Mouse (Mus musculus) right cerebral cortex, postnatal 14 days (tissue): ENCODE data around the gene Setd2.

Experiments
- DNase-seq: peaks from one replicate; pipeline ENCODE4 v3.0.0; 2022

The Setd2 gene

DNA sequence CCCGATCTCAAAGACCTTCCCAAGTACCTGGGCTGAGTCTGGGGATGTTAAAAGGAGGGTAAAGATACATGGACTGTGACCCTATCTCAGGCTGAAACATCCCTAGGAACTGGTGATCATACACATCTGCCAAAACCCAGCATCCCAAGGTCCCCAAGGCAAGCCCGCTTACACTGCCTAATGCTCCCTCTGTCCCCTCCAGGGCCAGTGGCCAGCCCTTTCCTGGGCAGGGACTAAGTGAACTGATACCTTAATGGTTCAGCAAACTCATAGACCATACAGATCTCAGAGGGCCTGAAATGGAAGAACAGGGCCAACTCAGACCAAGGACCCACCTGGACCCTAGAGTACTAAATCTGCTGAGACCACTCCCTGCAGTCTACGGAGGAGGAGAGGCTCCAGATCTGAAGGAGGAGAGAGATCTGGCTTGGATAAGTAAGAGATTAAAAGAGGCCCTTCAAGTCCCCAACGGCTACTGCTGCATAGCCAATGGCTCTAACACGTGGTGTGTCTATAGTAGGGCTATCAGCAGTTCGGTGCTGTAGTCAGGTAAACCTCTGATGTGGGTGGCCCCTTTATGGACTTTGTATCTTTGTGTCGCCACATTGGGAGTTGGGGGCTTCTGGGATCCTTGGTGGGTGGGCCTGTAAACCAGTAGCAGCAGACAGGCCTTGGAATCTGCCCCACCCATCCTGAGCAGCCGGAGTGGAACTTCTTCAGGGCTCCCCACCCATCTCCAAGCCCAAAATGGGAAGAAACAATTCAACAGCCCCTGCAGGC, 91.2 kb downstream of the Setd2 start:
- no peak for DNase-seq

DNA sequence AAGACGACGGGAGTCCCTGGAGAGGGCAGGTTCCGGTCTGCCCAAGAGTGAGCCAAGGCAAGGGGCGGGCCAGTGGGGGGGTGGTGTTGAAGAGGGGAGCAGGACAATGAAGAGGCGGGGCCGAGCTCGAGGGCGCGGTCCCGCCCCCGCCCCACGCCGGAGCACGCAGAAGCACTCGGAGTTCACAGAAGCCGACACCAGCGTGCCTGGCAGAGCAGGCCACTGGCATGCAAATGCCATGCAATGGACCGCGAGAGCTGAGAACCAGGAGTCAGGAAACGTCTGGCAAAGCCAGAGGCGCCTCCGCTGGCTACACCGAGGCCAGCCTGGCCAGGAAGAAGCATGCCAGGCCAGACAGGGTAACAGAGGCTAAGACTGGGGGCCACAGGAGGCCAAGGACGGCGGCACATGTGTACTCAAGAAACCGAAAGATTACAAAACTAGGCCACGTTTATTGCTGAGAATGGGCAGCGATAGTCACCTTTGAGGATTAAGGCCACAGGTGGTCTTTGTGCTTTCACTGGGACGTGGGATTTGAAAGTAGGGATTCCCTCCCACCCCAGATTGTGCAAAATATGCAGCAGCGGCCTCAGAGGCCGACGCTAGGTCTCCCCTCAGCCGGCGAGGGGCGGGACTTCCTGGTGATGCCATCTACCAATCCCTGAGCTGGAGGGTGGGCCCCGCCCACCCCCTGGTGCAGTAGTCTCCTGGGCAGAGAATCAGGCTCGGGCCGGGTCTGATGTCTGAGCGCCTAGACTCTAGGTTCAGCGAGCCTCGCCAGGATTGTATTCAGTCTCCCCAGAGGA, 92.2 kb downstream of the Setd2 start, which contains the start of gene Nradd:
Gene Nradd (minus strand): TSS at position 92 of the 806 bp plus-strand sequence.
- peak; percentile 82 for DNase-seq

DNA sequence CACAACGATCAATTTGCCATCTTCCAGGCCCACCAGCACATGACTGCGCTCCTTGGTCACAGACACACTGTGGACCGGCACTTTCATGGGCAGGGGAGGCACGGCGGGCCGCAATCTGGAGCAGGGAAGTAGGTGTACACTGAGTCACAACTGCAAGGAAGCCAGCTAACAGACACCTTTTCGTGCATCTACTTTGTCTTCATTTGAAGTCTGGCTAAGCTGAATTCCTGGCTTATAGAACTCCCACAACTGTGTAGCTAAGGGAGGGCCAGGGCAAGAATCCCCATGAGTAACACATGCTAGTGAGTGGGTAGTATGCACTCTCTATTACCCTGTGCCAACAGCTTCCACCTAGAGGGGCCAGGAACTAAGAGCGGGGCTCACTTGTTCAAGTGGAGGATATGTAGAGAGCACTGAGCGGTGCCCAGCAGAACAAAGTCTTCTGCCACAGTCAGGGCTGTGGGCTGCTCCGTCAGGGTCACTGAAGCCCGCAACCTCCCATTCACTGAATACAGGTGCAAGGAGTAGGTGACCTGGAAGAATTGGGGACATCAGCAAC, 93.0 kb downstream of the Setd2 start:
- DNase-seq, result no peak

DNA sequence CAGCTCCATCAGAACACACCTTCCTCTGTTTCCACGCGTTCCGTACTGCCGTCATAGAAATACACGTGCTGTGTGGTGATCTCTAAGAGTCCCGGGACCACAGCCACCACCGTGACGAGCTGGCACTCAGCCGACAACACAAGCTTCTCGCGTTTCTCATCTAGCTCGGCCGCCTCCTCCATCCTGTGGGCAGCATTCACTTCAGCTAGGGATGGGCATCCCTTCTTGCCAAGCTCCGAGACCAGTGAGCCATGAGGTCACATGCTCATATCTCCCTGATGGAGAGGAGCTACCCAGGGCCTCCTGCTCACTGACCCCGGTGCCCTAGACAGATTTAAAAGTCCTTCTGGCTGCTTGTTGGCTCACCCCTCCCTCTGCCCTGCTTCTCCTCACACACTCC, 97.8 kb downstream of the Setd2 start:
- no peak for DNase-seq

DNA sequence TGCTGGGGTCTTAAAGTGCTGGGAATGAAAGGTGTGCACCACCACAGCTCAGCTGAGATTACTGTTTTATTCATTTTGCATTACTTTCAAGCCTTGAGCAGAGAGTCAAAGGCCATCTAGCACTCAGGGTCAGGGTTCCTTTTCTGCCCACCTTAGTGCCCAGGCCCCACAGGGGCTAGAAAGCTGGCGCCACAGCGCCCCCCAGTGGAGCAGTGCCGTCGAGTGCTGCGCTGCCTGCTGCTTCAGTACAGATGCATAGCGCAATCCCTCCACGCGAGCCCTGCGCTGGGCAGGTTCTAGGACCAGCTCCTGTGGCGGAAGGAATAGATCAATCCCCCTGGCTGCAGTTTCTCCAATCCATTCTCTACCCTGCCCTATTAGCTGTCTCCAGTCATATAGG, 98.8 kb downstream of the Setd2 start:
- peak; percentile 75 for DNase-seq

DNA sequence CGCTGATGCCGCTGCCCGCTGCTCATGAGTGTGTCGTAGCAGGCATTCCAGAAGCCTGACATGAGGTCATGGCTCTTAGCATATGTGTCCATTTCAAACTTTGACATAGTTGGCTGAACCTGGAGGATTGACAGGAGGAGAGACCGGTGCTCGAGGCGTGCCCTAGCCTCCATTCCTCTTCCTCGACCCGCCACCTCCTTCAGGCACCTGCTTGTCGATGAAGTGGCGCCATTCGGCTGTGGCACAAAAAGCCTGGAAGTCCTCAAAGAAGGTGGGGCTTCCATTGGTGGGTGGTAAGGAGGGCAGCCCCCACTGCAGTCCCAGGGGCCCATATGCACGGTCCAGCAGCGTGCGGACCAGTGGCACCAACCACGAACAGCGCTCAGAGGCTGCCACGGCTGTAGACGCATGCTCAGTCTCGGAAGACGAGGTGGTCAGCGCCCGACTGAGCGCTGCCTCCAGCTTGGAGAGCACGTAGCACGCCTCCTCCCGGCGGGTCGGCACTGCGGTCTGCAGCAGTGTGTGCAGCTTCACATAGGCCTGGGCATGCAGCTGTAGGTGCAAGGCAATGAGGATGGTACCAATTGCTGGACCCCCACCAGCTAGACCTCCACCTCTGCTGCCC, 99.4 kb downstream of the Setd2 start:
- no peak for DNase-seq

DNA sequence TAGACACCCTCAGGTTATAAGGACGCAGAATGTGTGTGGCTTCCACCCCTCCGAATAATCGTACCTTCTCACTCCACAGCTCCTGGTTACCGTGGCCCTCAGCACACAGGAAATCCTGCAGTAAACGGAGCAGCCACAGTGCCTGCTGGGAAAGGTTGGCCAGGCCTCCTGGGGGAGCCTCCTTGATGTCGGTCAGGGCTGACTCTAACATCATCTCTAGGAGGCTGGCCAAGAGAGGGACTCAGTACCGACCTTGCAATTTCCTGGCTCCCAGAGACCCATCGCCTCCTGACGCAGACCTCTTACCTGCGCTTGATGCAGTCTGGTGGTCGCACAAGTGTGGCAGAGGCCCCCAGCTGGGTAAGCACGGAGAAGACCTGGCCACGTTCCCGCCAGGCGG, 100.3 kb downstream of the Setd2 start:
- no peak for DNase-seq

DNA sequence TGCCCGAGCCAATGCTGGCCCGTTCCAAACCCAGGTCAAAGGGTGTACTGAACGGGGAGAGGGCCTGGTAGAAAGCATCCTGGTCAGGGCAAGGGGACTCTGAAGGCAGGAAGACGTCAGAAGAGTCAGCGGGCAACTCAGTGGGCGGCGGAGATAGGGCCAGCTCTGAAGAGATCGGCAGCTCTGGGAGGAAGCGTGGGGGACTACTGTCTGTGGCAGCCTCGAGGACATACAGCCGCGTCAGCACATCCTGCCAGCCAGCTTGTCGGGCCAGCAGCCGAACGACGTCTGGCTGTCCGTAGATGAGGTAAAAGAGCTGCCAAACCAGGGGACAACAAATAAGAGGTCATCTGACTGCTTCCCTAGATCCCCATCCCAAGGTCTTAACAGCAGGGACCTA, 101.5 kb downstream of the Setd2 start:
- DNase-seq, result no peak

DNA sequence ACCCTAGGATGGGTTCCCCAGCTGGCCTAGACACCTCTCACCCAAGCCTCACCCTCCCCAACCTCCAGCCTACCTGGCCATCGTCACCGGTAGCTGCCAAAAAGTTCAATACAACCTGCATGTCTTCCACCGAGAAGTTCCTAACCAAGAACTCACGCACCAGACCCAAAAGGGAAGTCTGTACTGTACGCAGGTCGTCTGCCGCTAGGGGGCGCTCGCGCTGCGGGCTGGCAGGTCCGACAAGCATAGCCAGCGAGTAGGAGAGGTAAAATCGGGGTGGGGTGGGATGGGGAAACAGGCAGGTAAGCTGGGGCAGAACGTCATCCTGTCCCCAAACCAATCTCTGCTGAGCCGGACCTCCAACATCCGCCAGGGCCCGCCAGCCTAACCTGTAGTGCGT, 102.8 kb downstream of the Setd2 start:
- peak; percentile 96 for DNase-seq

DNA sequence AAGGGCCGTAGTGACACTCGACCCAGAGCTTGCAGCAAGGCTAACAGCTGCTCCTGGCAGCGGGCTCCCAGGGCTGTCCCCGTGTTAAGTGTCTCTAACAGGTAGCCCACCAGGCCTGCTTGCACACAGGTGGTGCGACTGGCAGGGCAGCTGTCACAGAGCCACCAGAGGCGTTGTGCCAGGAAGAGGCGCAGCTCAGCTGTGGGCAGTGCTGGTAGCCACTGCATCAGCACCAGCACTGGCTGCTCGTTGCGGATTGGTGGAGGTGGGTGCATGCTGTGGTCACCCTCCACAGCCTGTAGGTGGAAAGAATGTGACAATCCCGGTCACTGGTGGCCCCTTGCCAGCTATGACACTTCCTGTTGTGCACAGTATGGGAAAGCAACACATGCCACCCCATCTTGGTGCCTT, 106.2 kb downstream of the Setd2 start:
- DNase-seq, result no peak

DNA sequence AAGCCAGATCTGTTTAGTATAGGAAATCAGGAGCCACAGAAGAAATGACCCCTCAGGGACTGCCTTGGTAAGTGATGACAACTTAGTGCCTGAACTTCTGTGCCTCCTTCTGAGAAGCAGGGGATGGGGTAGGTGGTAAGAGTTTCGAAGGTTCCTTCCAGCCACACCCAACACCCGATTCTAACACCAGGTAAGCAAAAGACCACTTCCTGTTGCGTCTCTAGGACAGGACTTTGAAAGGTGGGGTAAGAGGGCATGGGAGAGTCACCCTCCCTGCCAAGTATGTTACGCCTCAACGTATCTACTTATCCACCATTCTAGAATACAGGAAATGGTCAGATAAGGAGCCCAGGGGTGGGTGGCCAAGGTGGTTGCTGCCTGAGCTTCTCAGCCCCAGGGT, 108.6 kb downstream of the Setd2 start:
- DNase-seq, result no peak

DNA sequence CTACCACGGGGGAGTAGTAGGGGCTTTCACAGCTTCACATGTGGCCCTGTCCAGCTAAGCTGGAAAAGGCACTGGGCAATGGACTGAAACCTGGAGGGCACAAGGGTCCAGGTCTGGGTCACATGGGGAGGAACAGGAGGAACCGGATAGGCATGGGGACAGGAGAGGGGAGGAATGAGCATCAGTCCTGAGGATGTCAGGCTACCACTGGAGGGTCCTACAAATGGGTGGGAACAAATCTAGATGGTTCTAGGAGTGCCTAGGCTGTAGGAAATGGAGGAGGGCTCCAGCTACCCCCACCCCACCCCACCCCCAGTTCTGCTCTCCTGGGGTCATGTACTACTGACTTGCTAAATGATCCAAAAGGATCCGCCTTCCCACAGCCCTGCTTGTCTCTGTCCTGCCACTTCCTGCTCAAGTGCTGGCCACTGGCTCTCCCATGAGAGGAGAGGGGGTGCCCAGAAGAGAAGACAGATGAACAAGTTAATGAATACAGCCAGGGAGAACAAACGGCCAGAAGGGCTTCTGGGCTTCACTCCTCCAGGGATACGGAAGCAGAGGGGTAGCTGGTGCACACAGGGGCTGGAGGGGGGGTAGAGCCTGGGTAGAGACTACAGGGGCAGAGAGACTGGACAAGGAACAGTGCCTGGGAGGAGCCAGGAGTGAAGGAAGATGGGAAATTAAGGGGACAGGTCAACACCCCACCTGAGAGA, 110.6 kb downstream of the Setd2 start:
- DNase-seq, result no peak

DNA sequence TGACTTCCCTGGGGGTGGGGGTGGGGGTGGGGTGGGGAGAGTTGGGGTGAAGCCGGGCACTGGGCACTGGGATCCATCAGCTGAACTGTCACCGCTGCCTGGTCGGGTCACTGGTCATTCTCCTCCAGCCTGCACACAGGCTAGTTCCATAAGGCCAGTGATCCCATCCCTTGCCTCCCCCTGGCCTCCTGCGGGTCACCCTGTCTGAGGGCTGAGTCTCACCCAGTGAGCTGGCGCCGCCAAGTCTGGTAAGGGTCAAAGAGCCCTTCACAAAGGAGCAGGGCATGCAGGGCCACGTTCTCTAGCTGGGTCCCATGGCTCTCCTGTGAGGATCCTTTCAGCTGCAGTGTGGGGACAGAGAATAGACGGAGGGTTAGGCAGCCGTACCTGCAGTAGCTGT, 111.4 kb downstream of the Setd2 start:
- DNase-seq, result no peak

DNA sequence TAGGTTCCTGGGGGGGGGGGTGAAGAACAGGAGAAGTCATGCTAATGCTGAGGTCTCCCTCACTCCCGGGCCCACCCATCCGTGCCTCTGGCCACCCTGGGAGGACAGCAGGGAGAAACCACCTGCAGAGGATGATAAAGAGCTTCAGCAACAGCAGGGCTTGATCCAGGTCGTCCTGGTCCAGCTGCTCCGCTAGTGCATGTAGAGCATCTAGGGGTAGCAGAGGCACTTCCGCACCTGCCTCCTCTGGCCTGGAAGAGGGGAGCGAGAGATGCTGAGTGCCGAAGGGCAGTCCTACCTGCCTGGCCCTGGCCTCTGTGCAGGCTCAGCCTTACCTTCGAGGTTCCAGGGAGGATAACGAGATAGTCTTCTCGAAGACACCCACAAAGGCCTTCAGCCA, 111.9 kb downstream of the Setd2 start:
- no peak for DNase-seq

DNA sequence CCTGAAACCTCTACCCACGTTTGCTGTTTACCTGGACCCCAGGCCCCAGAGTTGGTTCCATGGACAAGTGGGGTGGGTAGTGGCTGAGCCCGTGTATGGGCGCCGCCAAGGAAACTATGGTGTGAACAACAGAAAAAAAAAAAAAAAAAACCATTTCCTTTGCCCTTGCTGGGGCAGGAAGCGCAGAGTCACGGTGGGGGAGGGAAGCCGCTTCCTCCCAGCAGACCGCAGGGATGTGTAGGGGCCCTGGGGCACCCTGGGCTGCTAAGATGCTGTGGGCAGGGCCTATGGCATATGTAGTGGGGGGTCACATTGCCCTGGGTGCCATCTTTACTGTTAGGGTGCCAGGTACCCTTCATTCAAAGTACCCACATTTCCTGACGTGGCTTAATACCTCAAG, 112.8 kb downstream of the Setd2 start:
- DNase-seq, result no peak

DNA sequence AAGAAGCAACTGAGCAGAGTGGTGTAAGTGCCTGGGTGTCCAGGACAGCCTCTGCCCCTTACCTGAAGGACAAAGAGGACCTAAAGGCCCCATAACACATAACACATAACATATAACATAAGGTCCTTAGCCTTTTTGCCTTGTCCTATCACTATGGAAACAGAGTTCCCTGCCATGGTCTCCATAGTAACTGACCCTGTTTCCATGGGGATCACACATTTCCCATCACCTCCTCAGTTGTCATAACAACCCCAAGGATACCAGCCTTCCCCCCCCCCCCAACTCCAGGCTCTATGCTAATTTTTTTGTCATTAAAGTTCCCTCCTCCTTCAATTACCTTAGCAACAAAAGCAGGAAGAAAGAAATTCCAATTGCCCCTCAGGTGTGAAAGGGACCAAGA, 117.4 kb downstream of the Setd2 start:
- DNase-seq, result no peak

DNA sequence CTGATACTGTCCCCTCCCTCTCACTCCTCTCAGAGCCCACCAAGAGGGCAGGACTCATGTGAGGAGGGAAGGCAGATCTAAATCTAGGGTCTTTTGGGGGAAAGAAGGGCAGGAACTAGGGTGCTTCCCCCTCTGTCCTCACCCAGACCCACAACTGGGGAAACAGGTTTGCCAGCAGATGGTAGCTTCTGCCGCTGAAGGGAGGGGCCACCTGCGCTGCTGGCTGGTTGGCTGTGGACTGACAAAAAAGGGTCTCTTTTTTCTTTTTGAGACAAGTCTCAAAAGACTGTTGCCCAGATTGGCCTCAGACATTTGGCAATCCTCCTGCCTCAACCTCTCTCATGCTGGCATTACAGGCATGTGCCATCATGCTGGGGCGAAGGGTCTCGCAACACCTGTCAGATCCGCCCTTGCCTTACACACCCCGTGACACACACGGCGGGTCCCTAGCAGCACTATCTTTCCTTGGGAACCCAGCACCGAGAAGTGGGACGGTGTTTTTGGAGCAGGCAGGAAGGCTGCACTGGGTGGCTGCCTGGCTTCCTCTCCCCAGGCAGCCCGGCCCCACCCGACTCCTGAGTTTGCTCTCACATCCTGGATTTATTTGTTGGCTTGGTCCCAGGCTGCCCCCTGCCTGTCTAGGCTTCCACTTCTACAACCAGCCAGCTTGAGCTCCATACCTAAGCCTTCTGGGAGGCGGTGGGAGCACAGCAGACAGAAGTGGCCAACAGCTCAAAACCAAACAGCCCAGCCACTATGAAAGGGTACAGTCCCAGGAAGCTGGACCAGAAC, 119.7 kb downstream of the Setd2 start:
- no peak for DNase-seq

DNA sequence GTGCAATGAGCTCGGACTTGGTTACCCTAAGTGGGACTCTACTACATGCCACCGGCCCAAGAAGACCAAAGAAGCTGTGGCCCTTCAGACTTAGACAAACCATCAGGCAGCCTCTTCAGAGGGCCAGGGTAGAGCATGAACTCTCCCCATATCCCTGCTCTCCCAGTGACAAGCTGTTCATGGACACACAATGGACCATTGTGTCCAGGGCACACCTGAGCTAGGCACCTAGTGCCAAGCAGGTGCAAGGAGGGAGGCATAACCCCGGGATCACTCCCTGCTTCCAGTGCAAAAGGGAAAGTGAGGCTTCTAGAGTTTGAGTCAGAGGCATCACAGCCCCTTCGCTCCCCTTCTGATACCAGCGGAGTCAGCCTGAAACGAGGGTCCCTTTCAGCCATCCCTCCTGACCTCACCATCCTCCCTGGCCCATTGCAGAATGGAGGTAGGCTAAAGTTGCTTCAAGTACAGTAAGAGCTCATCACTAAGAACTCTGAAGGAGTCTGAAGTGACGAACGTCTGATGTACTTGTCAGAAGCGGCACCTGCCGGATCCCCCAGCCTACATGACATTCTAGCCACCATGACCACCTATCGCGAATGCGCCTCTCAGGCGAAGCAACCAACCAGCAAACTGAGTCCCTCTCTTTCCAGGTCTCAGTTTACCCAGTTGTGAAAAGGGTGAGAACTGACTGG, 120.7 kb downstream of the Setd2 start:
- no peak for DNase-seq

DNA sequence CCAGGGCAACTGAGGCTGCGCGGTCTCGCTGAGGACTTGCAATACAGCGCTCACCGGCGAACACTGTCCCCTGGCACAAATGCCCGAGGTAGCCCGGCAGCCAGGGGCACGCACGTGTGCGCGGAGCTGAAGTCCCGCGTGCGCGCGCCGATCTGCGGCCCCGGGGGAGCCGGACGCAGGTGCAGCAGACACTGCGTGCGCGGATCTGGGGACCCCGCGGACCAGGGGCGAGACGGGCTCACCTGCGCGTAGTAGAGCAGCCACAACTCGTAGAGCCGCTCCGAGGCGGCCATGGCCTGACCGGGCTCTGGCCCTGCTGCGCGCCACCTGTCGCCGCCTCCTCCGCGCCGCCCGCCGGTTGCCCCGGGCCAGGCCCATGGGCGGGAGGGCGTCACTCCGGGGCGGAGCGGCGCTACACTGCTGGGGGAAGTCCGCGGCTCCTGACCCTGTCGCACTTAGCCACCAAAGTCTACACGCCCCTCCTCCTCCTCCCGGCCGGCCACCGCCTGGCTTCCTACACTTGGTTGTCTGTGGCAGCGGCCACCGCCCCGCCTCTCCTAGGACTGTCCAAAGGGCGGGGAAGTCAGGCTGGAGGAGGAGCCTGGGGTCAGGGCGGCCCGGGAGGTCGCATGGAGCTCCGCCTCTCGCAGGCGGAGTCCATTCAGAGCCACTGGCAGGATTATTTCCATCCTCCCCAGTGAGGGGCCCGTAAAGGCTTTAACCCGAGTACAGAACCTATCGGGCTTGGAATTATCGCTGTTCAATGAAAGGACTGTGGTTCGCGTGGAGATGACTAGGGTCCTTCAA, 121.5 kb downstream of the Setd2 start, which contains the start of gene Nbeal2:
Gene Nbeal2 (minus strand): TSS at position 507 of the 807 bp plus-strand sequence.
- DNase-seq, result peak; percentile 72
